Mouse (Mus musculus): ENCODE measurements around the gene Itgb4.

DNA sequence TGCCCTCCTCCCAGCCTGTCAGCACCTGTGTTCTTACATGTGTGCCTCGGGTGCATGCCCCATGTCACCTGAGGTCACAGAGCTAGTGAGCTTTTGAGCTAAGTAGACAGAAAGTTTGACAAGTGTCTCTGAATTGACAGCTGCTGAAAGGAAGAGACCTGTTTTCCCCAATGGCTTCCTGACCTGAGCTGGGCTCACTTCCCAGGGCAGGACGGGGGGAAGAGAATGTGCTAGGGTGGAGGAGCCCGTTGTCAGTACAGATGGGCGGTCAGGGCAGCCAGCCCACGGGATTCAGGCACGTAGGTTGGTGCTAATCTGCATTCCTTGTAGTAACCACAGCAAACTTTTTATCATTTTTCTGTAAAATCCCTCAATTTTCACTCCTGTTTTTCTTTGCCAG, 66.1 kb downstream of the Itgb4 start:
- TF ChIP-seq CTCF (IDR thresholded peaks at IDR 0.05; ENCODE audit: low read depth), result no peak
- no peak for TF ChIP-seq EP300 (IDR thresholded peaks at IDR 0.05; ENCODE audit: low read depth)
